Mouse (Mus musculus): Measurements from ENCODE around the gene Zscan4-ps3. TPM values are rescaled to one million over a fixed set of nuclear protein-coding genes. Genes with fewer than 3 reads are reported as not detected.
"Not testable (repeated sequence)": the region's sequence is repeated elsewhere in the genome, so short reads cannot be mapped to it uniquely, and the experiment has no call there.

Zscan4-ps3 gene
- not detected in 2 replicates for polyA plus RNA-seq (2012; ENCODE audit: insufficient read depth, insufficient read length, missing spikeins)

DNA sequence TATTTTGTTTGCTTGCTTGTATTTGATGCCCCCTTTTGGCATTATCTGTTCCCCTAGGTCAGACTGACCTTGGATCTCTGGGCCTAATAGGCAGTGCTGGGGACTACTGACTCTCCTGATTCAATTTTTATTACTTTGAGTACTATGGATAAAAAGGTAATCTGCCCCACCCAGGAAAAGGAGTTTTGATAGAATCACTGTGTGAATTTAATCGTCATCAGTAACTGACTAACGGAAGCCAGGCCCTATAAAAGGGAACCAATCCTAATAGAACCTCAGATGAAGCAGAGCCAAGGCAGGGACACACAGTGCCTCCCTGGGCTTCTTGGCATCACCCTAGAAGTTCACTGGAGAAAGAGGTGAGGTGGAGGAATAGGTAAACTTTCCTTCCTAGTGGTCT, at the start of gene Zscan4-ps3:
TSS of gene Zscan4-ps3 (plus strand) at position 301 of the 400 bp plus-strand sequence.
- H3K4me3 ChIP-seq (ENCODE audit: insufficient read depth, low read depth, low read length); H3K4me1 ChIP-seq (ENCODE audit: control insufficient read depth, insufficient read depth, insufficient read length, low read length); H3K27ac ChIP-seq (replicated peaks; ENCODE audit: low read depth, low read length): not testable (repeated sequence)

DNA sequence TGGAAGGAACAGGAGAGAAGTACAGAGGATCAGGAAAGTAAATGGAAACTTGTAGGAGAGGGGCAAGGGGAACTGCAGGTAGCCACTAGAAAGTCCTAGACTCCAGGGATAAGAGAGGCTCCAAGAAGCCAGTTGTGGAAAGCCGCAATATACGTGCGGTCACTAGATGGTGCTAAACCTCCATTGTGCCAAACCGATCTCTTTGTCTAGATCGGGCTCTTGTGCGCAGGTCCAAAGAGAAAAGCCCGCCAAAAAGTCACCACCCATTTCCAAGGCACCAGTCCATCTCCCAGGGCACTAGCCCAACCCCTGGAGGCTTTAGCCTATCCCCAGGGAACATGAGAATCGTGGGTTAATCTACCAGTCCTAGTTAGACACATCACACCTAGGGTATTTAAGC, 8.0 kb downstream of the Zscan4-ps3 start:
- not testable (repeated sequence) for H3K4me3 ChIP-seq (ENCODE audit: insufficient read depth, low read depth, low read length); H3K4me1 ChIP-seq (ENCODE audit: control insufficient read depth, insufficient read depth, insufficient read length, low read length); H3K27ac ChIP-seq (replicated peaks; ENCODE audit: low read depth, low read length)

Other genes starting within 250 kb of the Zscan4-ps3 start
- not detected in 2 replicates for gene Zscan4f, start 211.4 kb upstream of the Zscan4-ps3 start, polyA plus RNA-seq (2012; ENCODE audit: insufficient read depth, insufficient read length, missing spikeins)
- not detected in 2 replicates for gene Zscan4-ps2, start 95.0 kb upstream of the Zscan4-ps3 start, polyA plus RNA-seq (2012; ENCODE audit: insufficient read depth, insufficient read length, missing spikeins)
- not detected in 2 replicates for gene Vmn1r72, start 70.8 kb downstream of the Zscan4-ps3 start, polyA plus RNA-seq (2012; ENCODE audit: insufficient read depth, insufficient read length, missing spikeins)
- not detected in 2 replicates for gene Vmn1r73, start 121.0 kb downstream of the Zscan4-ps3 start, polyA plus RNA-seq (2012; ENCODE audit: insufficient read depth, insufficient read length, missing spikeins)
- not detected in 2 replicates for gene Vmn1r74, start 224.7 kb downstream of the Zscan4-ps3 start, polyA plus RNA-seq (2012; ENCODE audit: insufficient read depth, insufficient read length, missing spikeins)